Mouse (Mus musculus) gastrocnemius, postnatal 25 days (tissue): ENCODE data around the gene 4921507P07Rik. TPM values are rescaled to one million over a fixed set of nuclear protein-coding genes. Genes with fewer than 3 reads are reported as not detected.
"Not testable (repeated sequence)": the region's sequence is repeated elsewhere in the genome, so short reads cannot be mapped to it uniquely, and the experiment has no call there.

Experiments
- DNase-seq: peaks from one replicate; pipeline ENCODE4 v3.0.0; 2022
- long read RNA-seq, 2 experiments: library from polyadenylated mRNA; stranded (forward); transcript quantifications; one replicate each; pipeline ENCODE4 v2.0.0; 2021
- total RNA-seq, 2 experiments: library from RNA; stranded (reverse); gene quantifications; 1 replicate in 1 of 2; 2 replicates in 1 of 2; pipeline ENCODE4 v1.2.3; 2021

4921507P07Rik gene
- total RNA-seq, result under 1 TPM; 0.24 to 0.28 TPM
- long read RNA-seq, experiment 1, result 0 reads
- long read RNA-seq, experiment 2, result 0 reads

DNA sequence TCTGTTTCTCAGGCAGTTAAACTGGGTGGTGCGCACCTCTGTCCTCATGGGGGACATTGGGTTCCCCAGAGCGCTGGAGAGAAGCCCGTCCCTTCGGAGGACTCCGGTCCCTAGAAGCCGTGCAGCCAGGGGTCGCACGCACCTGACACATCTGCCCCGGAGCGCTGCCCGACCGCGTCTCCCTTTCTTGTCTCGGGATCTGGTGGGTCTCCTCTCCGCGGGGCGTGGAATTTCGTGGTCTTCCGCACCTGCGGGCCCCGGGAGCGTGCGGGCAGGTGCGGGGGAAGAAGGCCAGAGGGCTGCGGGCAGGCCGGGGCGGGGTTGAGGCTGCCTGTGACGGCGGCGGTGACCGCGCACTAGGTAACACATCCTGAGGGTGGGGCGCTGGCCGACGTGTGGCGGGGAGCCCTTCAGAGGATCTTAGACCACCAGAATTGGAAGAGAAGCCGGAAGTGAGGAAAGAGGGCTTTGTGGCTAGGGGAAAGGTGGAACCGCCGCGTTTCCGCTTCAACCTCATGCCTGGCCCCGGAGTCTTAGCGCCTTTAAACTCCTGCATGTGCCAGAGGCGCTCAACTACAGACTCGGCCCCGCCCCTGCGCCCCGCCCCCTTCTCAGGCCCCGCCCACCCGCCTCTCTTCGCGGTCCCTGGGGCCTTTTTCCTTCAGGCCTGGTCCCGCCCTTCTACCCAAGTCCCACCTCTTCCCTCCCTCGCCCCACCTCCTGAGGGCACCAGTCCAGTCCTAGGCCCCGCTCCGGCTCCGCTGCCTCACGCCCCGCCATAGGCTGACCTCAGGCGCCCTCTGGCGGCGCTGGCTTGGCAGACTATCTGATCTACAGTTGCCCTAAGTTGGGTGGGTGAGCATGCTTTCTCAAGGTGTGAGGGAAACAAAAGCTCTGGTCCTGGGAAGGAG lies at the start of gene 4921507P07Rik:
Gene 4921507P07Rik (minus strand): TSS at position 332 of the 911 bp plus-strand sequence.
- peak; percentile 95 for DNase-seq

DNA sequence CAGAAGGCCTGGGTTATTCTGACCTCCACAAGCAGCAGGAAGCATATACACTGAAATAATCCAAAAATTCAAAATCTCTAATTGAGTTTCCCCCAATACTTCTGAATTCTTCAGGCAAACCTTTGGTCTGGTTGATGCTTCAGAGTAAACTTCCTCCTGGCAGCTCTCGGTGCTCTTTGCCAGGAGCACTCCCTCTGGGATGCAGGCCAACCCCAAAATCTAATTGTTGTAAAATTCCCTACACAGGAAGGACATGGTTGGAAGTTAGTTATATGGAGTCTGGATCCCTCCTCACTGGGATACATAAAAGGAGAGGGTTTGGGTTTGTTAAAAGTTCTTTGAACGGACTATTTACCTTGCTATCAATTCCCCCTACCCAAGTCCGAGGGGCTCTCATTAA lies 48.3 kb upstream of the 4921507P07Rik start:
- DNase-seq, result no peak

DNA sequence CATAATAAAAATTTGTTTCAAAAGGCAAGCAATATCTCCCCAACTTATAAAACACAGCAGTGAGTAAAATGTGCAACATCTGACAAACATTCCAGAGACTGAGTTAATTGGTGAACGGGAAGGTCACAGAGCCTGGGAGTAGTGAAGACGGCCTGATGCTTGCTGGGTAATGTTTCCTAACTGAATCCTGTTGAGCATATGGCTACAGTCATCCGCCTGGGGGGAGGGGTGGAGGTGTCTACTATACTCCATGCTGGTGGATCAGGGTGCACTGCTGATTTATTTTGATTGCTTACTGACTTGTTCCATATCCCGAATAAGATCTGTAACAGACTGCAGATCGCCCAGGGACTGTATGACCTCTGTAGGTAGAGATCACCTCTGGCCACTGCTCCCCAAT lies 45.5 kb upstream of the 4921507P07Rik start:
- no peak for DNase-seq

DNA sequence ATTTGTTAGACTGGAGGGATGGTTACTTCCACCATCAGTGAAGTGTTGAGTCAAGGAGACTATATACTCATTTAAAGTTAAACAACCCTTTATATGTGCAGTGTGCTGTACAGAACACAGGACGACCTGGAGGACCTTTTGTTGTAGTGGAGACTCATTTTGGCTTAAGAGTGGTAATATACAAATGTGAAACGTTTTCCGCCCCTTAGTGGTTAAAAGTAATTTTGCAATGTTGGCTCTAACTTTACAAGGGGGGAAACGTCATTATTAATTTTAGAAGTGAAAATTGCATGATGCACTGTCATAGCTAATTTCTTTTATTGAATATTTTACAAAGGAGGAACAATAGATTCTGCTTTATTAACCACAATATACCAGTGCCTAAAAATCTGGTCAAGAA lies 43.9 kb upstream of the 4921507P07Rik start:
- DNase-seq, result no peak

- no peak for DNase-seq
Observed at GRCm38 (mm10) chr6:50639656-50640055, 43.2 kb upstream of the 4921507P07Rik start.

- DNase-seq, result not testable (repeated sequence)
Observed at GRCm38 (mm10) chr6:50626170-50626569, 29.7 kb upstream of the 4921507P07Rik start.

DNA sequence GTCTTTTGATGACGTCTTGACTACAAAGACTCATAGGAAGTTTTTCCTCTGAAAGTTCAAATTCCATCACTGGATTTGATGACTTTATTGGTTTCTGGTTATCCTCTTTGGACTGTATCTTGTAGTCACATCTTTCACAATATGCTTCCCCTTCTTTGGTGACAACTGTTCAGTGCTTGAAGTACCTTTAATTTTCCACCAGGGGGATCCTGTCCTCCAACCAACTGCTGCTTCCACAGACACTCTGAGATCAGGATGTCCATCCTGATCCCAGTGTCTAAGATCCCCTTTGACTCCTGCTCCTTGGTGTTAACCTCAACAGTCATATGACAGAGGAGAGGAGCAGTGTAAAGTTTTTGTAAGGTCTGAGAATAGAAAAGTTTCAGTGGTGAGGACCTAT lies 21.8 kb upstream of the 4921507P07Rik start:
- DNase-seq, result not testable (repeated sequence)

DNA sequence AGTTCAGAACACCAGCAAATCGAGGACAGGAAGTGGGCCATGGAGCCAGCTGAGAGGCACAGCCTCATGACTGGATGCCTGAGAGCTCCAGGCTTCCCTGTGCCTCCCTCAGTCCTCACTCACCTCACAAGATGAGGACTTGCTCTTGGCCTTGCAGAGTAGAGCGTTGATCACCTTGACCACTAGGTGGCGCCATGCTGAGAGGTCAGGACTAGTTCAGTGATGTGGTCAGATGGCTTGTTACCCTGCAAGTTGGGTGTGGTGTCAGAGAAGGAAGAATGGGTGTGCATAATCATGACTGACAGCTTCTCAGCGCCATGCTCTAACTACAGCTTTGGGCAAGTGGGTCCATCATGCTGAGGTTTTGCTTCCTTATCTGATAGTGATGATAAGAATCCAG lies 5.2 kb upstream of the 4921507P07Rik start:
- no peak for DNase-seq

- DNase-seq, result no peak
Observed at GRCm38 (mm10) chr6:50598560-50598959, 2.1 kb upstream of the 4921507P07Rik start.

DNA sequence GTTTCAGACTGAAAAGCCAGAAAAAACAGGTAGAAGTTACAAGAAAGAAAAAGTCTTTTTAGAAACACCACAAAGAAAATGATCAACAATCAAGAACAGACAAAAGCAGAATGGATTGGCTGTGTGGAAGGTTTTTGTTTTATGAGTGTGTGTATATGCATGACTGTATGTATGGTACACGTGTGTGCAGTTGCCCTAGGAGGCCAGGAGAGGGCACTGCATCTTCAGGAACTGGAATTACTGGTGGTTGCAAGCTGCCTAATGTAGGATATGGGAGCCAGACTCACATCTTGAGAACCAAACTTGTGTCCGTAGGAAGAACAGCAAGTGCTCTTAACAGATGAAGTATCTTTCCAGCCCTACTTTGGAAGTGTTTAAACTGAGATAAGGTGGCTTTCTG lies 2.1 kb downstream of the 4921507P07Rik start:
- DNase-seq, result no peak

DNA sequence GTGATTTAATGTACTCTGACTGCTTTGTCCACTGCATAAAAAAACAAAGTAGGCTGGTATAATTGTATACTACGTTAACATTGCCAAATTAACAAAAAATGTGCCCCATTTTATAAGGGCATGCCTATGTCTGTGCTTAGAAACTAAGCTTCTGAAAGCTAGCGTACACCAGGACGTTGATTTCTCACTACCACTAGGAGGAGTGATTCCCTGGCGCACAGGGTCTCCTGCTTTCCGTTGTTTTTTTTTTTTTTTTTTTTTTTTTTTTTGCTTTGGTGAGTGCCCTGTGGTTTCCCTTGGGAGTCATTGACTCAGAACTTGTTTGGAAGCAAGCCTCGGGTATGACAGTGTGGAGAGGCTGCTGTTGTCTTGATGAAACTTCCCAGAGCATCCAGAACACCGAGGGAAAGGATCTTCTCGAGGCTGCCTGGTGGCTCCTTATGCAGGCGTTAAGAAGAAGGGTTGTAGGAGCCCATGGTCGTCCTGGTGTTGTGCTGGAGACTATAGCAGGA lies 3.0 kb downstream of the 4921507P07Rik start:
- no peak for DNase-seq

- no peak for DNase-seq
Observed at GRCm38 (mm10) chr6:50590234-50590633, 6.2 kb downstream of the 4921507P07Rik start.

- DNase-seq, result no peak
Observed at GRCm38 (mm10) chr6:50588251-50588650, 8.2 kb downstream of the 4921507P07Rik start.

GRCm38 (mm10) chr6:50587412-50587811 lies 9.0 kb downstream of the 4921507P07Rik start:
- DNase-seq, result no peak

GRCm38 (mm10) chr6:50586316-50586715 lies 10.1 kb downstream of the 4921507P07Rik start:
- no peak for DNase-seq

- no peak for DNase-seq
Observed at GRCm38 (mm10) chr6:50585733-50586132, 10.7 kb downstream of the 4921507P07Rik start.

DNA sequence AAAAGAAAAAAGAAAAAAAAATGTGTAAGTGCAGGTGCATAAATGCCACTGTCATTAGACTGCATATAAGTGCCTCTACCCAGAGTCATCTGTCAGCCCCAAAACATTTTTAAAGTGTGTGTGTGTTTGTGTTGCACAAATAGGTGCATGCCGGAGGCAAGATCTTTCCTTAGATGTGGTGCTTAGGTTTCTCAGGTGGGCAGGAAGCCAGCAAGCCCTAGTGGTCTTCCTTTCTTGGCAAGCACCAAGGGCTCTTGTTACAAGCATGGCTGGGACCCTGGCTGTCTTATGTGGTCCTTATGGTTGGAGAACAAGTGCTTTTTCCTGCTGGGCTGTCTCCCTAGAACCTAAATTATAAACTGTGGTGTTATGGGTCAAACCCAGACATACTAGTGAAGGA lies 24.8 kb downstream of the 4921507P07Rik start:
- no peak for DNase-seq

DNA sequence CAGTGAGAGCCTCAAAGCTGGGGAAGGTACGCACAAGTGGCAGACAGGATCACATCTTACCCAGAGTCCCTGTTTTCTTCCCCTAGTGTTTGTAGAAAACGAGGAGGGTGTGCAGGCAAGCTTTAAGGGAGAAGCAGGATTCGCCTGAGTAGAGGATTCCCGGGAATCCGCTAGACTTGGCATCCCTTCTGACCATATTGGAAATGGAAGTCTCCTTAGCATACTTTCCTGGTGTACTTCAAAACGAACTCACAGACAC lies 29.5 kb downstream of the 4921507P07Rik start:
- DNase-seq, result no peak

- DNase-seq, result peak; percentile 99
Observed at GRCm38 (mm10) chr6:50566141-50566996, 30.1 kb downstream of the 4921507P07Rik start, which contains the start of gene Cycs. TSS of gene Cycs (minus strand) at chr6:50566538.

DNA sequence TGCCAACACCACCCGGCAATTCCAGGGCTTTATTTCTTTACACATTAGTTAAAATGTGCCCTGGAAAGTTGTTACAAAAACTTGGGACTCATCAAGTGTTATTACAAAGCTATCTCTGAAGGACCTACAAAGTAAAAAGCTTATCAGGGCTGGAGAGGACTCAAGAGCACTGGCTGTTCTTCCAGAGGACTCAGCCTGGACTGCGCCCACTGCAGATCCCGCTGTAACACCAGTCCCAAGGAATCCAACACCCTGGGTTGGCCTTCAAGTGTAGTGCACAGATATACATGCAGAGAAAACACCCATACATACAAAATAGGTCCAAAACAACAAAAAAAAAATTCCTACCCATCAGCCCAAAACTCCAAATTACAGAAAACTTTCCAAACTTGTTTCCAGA lies 32.8 kb downstream of the 4921507P07Rik start:
- no peak for DNase-seq

- no peak for DNase-seq
Observed at GRCm38 (mm10) chr6:50562421-50562820, 34.0 kb downstream of the 4921507P07Rik start.

- no peak for DNase-seq
Observed at GRCm38 (mm10) chr6:50560776-50561175, 35.7 kb downstream of the 4921507P07Rik start.

- no peak for DNase-seq
Observed at GRCm38 (mm10) chr6:50558877-50559276, 37.6 kb downstream of the 4921507P07Rik start.
